Comparison of ENCODE assay signal across 15 mouse cellular contexts in the genomic region with DNA sequence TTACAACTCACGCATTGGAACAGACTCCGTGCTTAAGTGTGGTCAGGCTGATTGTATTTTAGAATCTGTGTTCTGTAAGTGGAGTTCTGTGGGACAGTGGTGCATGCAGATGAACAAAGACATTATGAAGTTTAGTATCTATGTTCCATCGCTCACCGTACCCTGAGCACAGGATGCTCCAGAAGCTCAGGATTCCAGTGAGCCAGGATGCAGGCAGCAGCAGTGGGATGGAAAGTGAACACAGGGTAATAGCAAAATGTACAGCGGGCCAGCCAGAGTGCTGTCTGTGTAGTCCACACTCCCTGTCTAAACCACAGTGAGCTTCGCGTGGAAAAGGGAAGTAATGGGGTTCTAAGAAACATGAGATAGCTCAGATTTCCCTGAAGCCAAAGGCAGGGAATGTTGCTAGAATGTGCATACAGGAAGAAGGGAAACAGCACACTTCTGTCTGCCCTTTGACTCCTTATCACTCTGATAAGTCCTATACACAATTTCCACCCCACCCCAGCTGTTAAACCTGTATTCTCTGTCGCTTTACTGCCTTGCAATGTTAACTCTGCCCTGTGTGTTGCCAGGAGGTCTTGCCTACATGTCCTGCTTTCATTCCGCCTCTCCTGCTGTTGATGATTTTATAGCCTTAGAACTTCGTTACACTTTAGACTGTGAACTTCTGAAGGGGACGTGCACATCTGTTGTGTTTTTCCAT.
"Had no signal": no experiment of that assay in that cellular context is flagged by ENCODE, and none has a peak within 500 bp of the region (broad histone marks: within the 10 kb centered on the region; RNA-seq: fewer than 3 reads in every experiment).

No protein-coding gene starts in this region.

- H3K27me3 ChIP-seq: liver, embryonic 12.5 days; neural tube, embryonic 15.5 days had no signal

- H3K4me3 ChIP-seq: layer of hippocampus, adult 2 months; limb, embryonic 10.5 days; liver, embryonic 12.5 days; midbrain, embryonic 10.5 days; myocyte; neural tube, embryonic 15.5 days had no signal

- H3K4me1 ChIP-seq: limb, embryonic 10.5 days; liver, embryonic 12.5 days; midbrain, embryonic 10.5 days; neural tube, embryonic 15.5 days had no signal

- H3K9me3 ChIP-seq: limb, embryonic 10.5 days; liver, embryonic 12.5 days; midbrain, embryonic 10.5 days; neural tube, embryonic 15.5 days had no signal

- H3K4me2 ChIP-seq: liver, embryonic 12.5 days; lung, embryonic 14.5 days; neural tube, embryonic 15.5 days had no signal

- H3K36me3 ChIP-seq: limb, embryonic 10.5 days; liver, embryonic 12.5 days; midbrain, embryonic 10.5 days; neural tube, embryonic 15.5 days had no signal

- ATAC-seq: liver, embryonic 12.5 days had no signal

- H3K9ac ChIP-seq: liver, embryonic 12.5 days; lung, embryonic 14.5 days; neural tube, embryonic 15.5 days had no signal

- H3K27ac ChIP-seq: layer of hippocampus, adult 2 months; limb, embryonic 10.5 days; liver, embryonic 12.5 days; midbrain, embryonic 10.5 days; neural tube, embryonic 15.5 days had no signal

- DNase-seq: kidney, adult 8-10 months; kidney, postnatal 25 days; lung, embryonic 14.5 days; lung, postnatal 14 days; midbrain, embryonic 14.5 days; right cerebral cortex, adult 18-20 months; right cerebral cortex, postnatal 25 days; thymus, adult 2 months; thymus, postnatal 36 days had no signal
